Mouse (Mus musculus): Measurements from ENCODE around the gene Adra1d. TPM values are rescaled to one million over a fixed set of nuclear protein-coding genes. Genes with fewer than 3 reads are reported as not detected.

The Adra1d gene
- not detected in 2 replicates for polyA plus RNA-seq (2011; ENCODE audit: insufficient read depth, insufficient read length, low replicate concordance, missing spikeins)

GRCm38 (mm10) chr2:131561891-131562585 lies at the start of gene Adra1d:
Gene Adra1d, minus strand, starts transcription at chr2:131562283.
- Histone ChIP-seq H3K27ac (ENCODE audit: control insufficient read depth, insufficient read depth, low read depth, low read length, poor library complexity) (no peak within 1 kb of the TSS), H3K4me1 (ENCODE audit: control insufficient read depth, insufficient read depth, low read length) (no peaks in the 10 kb centered on the region), H3K4me3 (replicated peaks; ENCODE audit: control insufficient read depth, low read depth, low read length) (no peak within 1 kb of the TSS)
- TF ChIP-seq CTCF (IDR thresholded peaks at IDR 0.05; ENCODE audit: control insufficient read depth, insufficient read depth, low read length) (no peak), POLR2A (IDR thresholded peaks at IDR 0.05; ENCODE audit: borderline replicate concordance, control insufficient read depth, low read depth, low read length) (no peak)
- WGBS: 5% methylated on average over 79 of the region's 82 CpGs

- no peaks in the 10 kb centered on the region for H3K4me1 ChIP-seq (ENCODE audit: control insufficient read depth, insufficient read depth, low read length)
- no peak for TF ChIP-seq POLR2A (IDR thresholded peaks at IDR 0.05; ENCODE audit: borderline replicate concordance, control insufficient read depth, low read depth, low read length)
- TF ChIP-seq CTCF (IDR thresholded peaks at IDR 0.05; ENCODE audit: control insufficient read depth, insufficient read depth, low read length): no peak
- H3K4me3 ChIP-seq (replicated peaks; ENCODE audit: control insufficient read depth, low read depth, low read length): no peak overlapping the region
- WGBS: 53% methylated on average over 2 of the region's 2 CpGs
- no peak overlapping the region for H3K27ac ChIP-seq (ENCODE audit: control insufficient read depth, insufficient read depth, low read depth, low read length, poor library complexity)
Measured at GRCm38 (mm10) chr2:131601881-131602280, 39.8 kb upstream of the Adra1d start.

- TF ChIP-seq CTCF (IDR thresholded peaks at IDR 0.05; ENCODE audit: control insufficient read depth, insufficient read depth, low read length) (no peak), POLR2A (IDR thresholded peaks at IDR 0.05; ENCODE audit: borderline replicate concordance, control insufficient read depth, low read depth, low read length) (no peak)
- Histone ChIP-seq H3K4me3 (replicated peaks; ENCODE audit: control insufficient read depth, low read depth, low read length) (no peak overlapping the region), H3K27ac (ENCODE audit: control insufficient read depth, insufficient read depth, low read depth, low read length, poor library complexity) (no peak overlapping the region), H3K4me1 (ENCODE audit: control insufficient read depth, insufficient read depth, low read length) (no peaks in the 10 kb centered on the region)
- WGBS: 74% methylated on average over 6 of the region's 6 CpGs
Measured at GRCm38 (mm10) chr2:131594871-131595270, 32.8 kb upstream of the Adra1d start.

- WGBS: 71% methylated on average over 2 of the region's 2 CpGs
- Histone ChIP-seq H3K27ac (ENCODE audit: control insufficient read depth, insufficient read depth, low read depth, low read length, poor library complexity) (no peak overlapping the region), H3K4me1 (ENCODE audit: control insufficient read depth, insufficient read depth, low read length) (no peaks in the 10 kb centered on the region), H3K4me3 (replicated peaks; ENCODE audit: control insufficient read depth, low read depth, low read length) (no peak overlapping the region)
- TF ChIP-seq CTCF (IDR thresholded peaks at IDR 0.05; ENCODE audit: control insufficient read depth, insufficient read depth, low read length): no peak
- TF ChIP-seq POLR2A (IDR thresholded peaks at IDR 0.05; ENCODE audit: borderline replicate concordance, control insufficient read depth, low read depth, low read length): no peak
Measured at GRCm38 (mm10) chr2:131587521-131587920, 25.4 kb upstream of the Adra1d start.

- H3K4me1 ChIP-seq (ENCODE audit: control insufficient read depth, insufficient read depth, low read length): no peaks in the 10 kb centered on the region
- WGBS: 71% methylated on average over 2 of the region's 2 CpGs
- H3K4me3 ChIP-seq (replicated peaks; ENCODE audit: control insufficient read depth, low read depth, low read length): no peak overlapping the region
- no peak overlapping the region for H3K27ac ChIP-seq (ENCODE audit: control insufficient read depth, insufficient read depth, low read depth, low read length, poor library complexity)
- TF ChIP-seq CTCF (IDR thresholded peaks at IDR 0.05; ENCODE audit: control insufficient read depth, insufficient read depth, low read length) (no peak), POLR2A (IDR thresholded peaks at IDR 0.05; ENCODE audit: borderline replicate concordance, control insufficient read depth, low read depth, low read length) (no peak)
Measured at GRCm38 (mm10) chr2:131581506-131581905, 19.4 kb upstream of the Adra1d start.

- Histone ChIP-seq H3K27ac (ENCODE audit: control insufficient read depth, insufficient read depth, low read depth, low read length, poor library complexity) (no peak overlapping the region), H3K4me3 (replicated peaks; ENCODE audit: control insufficient read depth, low read depth, low read length) (no peak overlapping the region), H3K4me1 (ENCODE audit: control insufficient read depth, insufficient read depth, low read length) (no peaks in the 10 kb centered on the region)
- no peak for TF ChIP-seq CTCF (IDR thresholded peaks at IDR 0.05; ENCODE audit: control insufficient read depth, insufficient read depth, low read length)
- TF ChIP-seq POLR2A (IDR thresholded peaks at IDR 0.05; ENCODE audit: borderline replicate concordance, control insufficient read depth, low read depth, low read length): no peak
- WGBS: 6% methylated on average over 30 of the region's 30 CpGs
Measured at GRCm38 (mm10) chr2:131562586-131563122, 571 bp upstream of the Adra1d start.

GRCm38 (mm10) chr2:131561344-131561870 lies 676 bp downstream of the Adra1d start:
- no peak for TF ChIP-seq CTCF (IDR thresholded peaks at IDR 0.05; ENCODE audit: control insufficient read depth, insufficient read depth, low read length)
- no peak; the same call in 1 of the 2 replicates for TF ChIP-seq POLR2A (IDR thresholded peaks at IDR 0.05; ENCODE audit: borderline replicate concordance, control insufficient read depth, low read depth, low read length)
- Histone ChIP-seq H3K4me3 (replicated peaks; ENCODE audit: control insufficient read depth, low read depth, low read length) (no peak overlapping the region), H3K27ac (ENCODE audit: control insufficient read depth, insufficient read depth, low read depth, low read length, poor library complexity) (no peak overlapping the region), H3K4me1 (ENCODE audit: control insufficient read depth, insufficient read depth, low read length) (no peaks in the 10 kb centered on the region)
- 11% methylated on average over 33 of the region's 33 CpGs for WGBS

- no peak for TF ChIP-seq CTCF (IDR thresholded peaks at IDR 0.05; ENCODE audit: control insufficient read depth, insufficient read depth, low read length)
- no peak for TF ChIP-seq POLR2A (IDR thresholded peaks at IDR 0.05; ENCODE audit: borderline replicate concordance, control insufficient read depth, low read depth, low read length)
- Histone ChIP-seq H3K4me1 (ENCODE audit: control insufficient read depth, insufficient read depth, low read length) (no peaks in the 10 kb centered on the region), H3K27ac (ENCODE audit: control insufficient read depth, insufficient read depth, low read depth, low read length, poor library complexity) (no peak overlapping the region), H3K4me3 (replicated peaks; ENCODE audit: control insufficient read depth, low read depth, low read length) (no peak overlapping the region)
- 48% methylated on average over 2 of the region's 2 CpGs for WGBS
Measured at GRCm38 (mm10) chr2:131560205-131560919, 1.7 kb downstream of the Adra1d start.
